Mouse (Mus musculus) limb, embryonic 11.5 days (tissue): Measurements from ENCODE around the gene Cxcl16. TPM values are rescaled to one million over a fixed set of nuclear protein-coding genes. Genes with fewer than 3 reads are reported as not detected.

ENCODE experiments used
- ATAC-seq: fragments of 200-750 bp; cut with Nextera tagmentation; 2 replicates; pipeline ENCODE4 v1.8.0; 2017; ENCODE audit warnings: low read depth; ENCODE audit not compliant: insufficient number of reproducible peaks, low FRiP score, low TSS enrichment
- DNase-seq: peaks from one replicate; pipeline ENCODE4 v3.0.0-alpha.2; 2015; ENCODE audit warnings: low spot score
- H3K27ac ChIP-seq: fragments of 300-500 bp; sonication (generic); replicated peaks from 2 replicates; pipeline ENCODE4 v1.5.1; 2014; ENCODE audit warnings: low read depth, mild to moderate bottlenecking, low read length
- H3K27me3 ChIP-seq: fragments of 300-500 bp; sonication (generic); 2 replicates; pipeline ENCODE4 v1.6.1; 2014; ENCODE audit warnings: mild to moderate bottlenecking, low read length, mixed read lengths; ENCODE audit not compliant: control insufficient read depth, insufficient read depth
- H3K36me3 ChIP-seq: fragments of 300-500 bp; sonication (generic); 2 replicates; pipeline ENCODE4 v1.6.1; 2014; ENCODE audit warnings: mild to moderate bottlenecking, low read length, moderate library complexity, mixed read lengths; ENCODE audit not compliant: control insufficient read depth, insufficient read depth
- H3K4me1 ChIP-seq: fragments of 300-500 bp; sonication (generic); 2 replicates; pipeline ENCODE4 v1.6.1; 2014; ENCODE audit warnings: low read length, mixed read lengths; ENCODE audit not compliant: control insufficient read depth, insufficient read depth
- H3K4me2 ChIP-seq: fragments of 300-500 bp; sonication (generic); 2 replicates; pipeline ENCODE4 v1.6.1; 2014; ENCODE audit warnings: low read depth, mild to moderate bottlenecking, moderate library complexity; ENCODE audit not compliant: severe bottlenecking
- H3K4me3 ChIP-seq: fragments of 300-500 bp; sonication (generic); 2 replicates; pipeline ENCODE4 v1.5.1; 2014; ENCODE audit warnings: low read depth, low read length
- H3K9ac ChIP-seq: fragments of 300-500 bp; sonication (generic); 2 replicates; pipeline ENCODE4 v1.6.1; 2014; ENCODE audit warnings: mild to moderate bottlenecking, low read length
- H3K9me3 ChIP-seq: fragments of 300-500 bp; sonication (generic); 2 replicates; pipeline ENCODE4 v1.6.1; 2016; ENCODE audit warnings: low read length; ENCODE audit not compliant: control insufficient read depth
- WGBS: fragments of 180-500 bp; shearing (Covaris S2); extraction: QIAGEN DNeasy Blood & Tissue Kit; methylation state at CpG from one replicate; pipeline ENCODE4 v1.1.7; 2014; 5-methylcytosine and 5-hydroxymethylcytosine counted together
- microRNA-seq: library from miRNA; unstranded; fragments of <30 nt; microRNA quantifications from one replicate; pipeline ENCODE4, GENCODE M21; 2016
- polyA plus RNA-seq: library from polyadenylated mRNA; unstranded; fragments of >200 nt; fragmentation: Nextera tagmentation; extraction: Ambion mirVana; gene quantifications from 2 replicates; pipeline ENCODE4 v1.2.1, GENCODE M21; 2014

Cxcl16 gene
- polyA plus RNA-seq, 1 experiment from 2014 or later, result 1.0 TPM

DNA sequence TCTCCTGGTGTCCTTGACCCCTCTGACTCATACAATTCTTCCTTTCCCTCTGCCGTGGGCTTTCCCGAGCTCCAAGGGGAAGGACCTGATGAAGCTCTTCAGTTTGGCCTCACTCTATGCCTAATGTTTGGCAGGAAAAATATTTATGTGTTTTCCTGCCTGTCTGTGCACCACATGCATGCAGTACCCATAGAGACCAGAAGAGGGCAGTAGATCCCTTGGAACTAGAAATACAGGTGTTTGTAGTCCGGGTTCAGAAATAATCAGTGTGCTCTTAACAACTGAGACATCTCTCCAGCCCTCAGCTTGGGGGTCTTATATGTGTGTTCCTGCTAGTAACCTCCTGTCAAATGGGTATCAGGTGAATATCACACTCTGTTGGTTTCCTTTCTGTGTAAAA is 45.8 kb downstream of the Cxcl16 start:
- Histone ChIP-seq H3K4me2 (no peak overlapping the region), H3K9me3 (no peaks in the 10 kb centered on the region), H3K4me3 (no peak overlapping the region), H3K27me3 (no peaks in the 10 kb centered on the region), H3K4me1 (peaks cover 1% of the 10 kb centered on the region), H3K27ac (no peak overlapping the region), H3K9ac (no peak overlapping the region), H3K36me3 (no peaks in the 10 kb centered on the region)
- no peak for ATAC-seq
- WGBS, result 10% methylated on average over 3 of the region's 3 CpGs
- peak; percentile 92 for DNase-seq

DNA sequence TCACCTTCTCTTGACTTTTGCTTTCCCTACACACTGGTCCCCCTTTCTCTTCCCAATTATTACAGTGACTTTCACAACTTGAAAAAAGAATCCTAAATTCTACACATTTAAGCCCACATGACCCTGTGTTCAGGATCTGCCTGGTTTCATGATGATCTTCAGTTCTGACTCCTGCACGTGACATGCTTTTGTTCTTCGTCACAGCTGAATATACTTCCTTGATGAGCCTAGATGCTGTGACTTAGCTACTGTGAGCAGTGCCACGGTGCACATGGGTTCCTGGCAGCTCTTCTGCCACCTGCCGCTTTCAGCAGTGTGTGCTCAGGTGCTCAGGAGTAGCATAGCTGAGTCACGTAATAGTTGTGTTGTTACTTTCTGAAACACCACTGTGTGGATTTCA is 47.2 kb downstream of the Cxcl16 start:
- Histone ChIP-seq H3K27ac (no peak overlapping the region), H3K4me3 (no peak overlapping the region), H3K4me1 (peaks cover 8% of the 10 kb centered on the region), H3K27me3 (no peaks in the 10 kb centered on the region), H3K9ac (no peak overlapping the region), H3K4me2 (no peak overlapping the region), H3K36me3 (no peaks in the 10 kb centered on the region), H3K9me3 (no peaks in the 10 kb centered on the region)
- ATAC-seq, result no peak
- no peak for DNase-seq
- 77% methylated on average over 5 of the region's 5 CpGs for WGBS

DNA sequence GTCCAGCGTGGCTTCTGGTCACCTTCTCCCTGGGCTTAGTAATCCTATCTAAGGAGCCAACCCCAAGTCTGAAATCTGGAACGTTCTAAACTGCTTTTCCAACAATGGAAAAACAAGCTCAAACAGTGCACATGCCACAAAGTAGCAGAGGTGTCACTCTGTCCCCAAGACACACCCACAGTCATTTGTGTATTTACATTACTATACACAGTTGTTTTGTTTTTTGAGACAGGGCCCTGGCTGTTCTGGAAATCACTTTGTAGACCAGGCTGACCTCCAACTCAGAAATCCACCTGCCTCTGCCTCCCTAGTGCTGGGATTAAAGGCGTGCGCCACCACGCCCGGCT is 49.5 kb downstream of the Cxcl16 start:
- Histone ChIP-seq H3K9me3 (no peaks in the 10 kb centered on the region), H3K36me3 (0 out of 2 replicates have a peak, but pooled peaks cover 2% of the 10 kb centered on the region), H3K9ac (peak overlapping the region; percentile 95), H3K27ac (no peak overlapping the region), H3K4me1 (peaks cover 8% of the 10 kb centered on the region), H3K4me2 (peak overlapping the region; percentile 60), H3K4me3 (peak overlapping the region; percentile 95), H3K27me3 (no peaks in the 10 kb centered on the region)
- DNase-seq (no peak), ATAC-seq (no peak; the same call in 1 of the 2 replicates)
- 61% methylated on average over 6 of the region's 6 CpGs for WGBS

DNA sequence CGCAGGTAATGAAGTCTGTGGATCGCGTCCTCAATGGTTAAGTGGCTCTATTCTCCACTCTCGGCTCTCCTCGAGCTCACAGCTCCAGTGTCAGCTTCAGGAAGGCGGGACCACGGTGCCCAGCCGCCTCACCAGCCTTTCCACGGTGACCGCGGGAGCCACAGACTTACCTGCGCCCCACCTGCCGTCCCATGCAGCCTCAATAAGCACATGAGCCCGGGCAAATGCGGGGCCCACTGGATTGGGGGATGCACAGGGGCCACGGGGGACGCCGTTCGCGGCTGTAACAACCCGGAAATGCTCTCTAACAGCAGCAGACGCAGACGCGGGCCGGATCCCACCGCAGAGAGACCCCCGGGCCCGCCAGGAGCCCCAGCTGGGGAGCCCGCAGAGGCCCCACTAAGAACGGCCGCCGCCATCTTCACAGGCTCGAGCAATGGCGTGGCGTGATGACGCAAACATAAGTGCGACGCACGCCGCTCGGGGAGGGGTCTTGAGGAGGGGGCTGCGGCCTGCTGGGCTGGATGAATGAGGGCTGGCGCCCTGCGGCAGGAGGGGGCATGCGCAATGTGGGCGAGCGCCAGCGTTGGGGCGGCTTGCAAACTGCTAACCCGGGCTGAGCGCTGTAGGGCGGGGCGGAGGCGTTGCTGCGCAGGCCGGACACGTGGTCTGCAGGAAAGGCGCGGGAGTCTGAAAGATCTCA is 50.0 kb downstream of the Cxcl16 start, which contains the start of gene Pelp1:
Gene Pelp1 (minus strand): TSS at position 438 of the 703 bp plus-strand sequence.
- Histone ChIP-seq H3K4me2 (peak within 1 kb of the TSS; percentile 60), H3K36me3 (0 out of 2 replicates have a peak, but pooled peaks cover 2% of the 10 kb centered on the region), H3K4me3 (peak within 1 kb of the TSS; percentile 95), H3K27me3 (no peaks in the 10 kb centered on the region), H3K27ac (no peak within 1 kb of the TSS), H3K9ac (peak within 1 kb of the TSS; percentile 95), H3K4me1 (peaks cover 8% of the 10 kb centered on the region), H3K9me3 (no peaks in the 10 kb centered on the region)
- ATAC-seq (peak; percentile 97), DNase-seq (peak; percentile 99)
- under 1% methylated on average over 59 of the region's 59 CpGs for WGBS

Small RNAs within 50 kb of the gene (microRNA-seq; reads per million reads assigned to microRNA genes)
- gene Mir7115, result not detected

Other genes starting within 250 kb of the Cxcl16 start
- 0.21 and 0.67 TPM in 2 replicates for gene Slc16a11, start 247.2 kb downstream of the Cxcl16 start, polyA plus RNA-seq
- gene Slc16a13, start 238.9 kb downstream of the Cxcl16 start, polyA plus RNA-seq, result 17.0 and 17.8 TPM in 2 replicates
- 7.3 and 7.5 TPM in 2 replicates for gene Bcl6b, start 230.2 kb downstream of the Cxcl16 start, polyA plus RNA-seq
- 216 and 218 TPM in 2 replicates for gene 0610010K14Rik, start 222.1 kb downstream of the Cxcl16 start, polyA plus RNA-seq
- 8.2 and 10.5 TPM in 2 replicates for gene Gm21988, start 220.2 kb downstream of the Cxcl16 start, polyA plus RNA-seq
- gene Rnasek, start 220.1 kb downstream of the Cxcl16 start, polyA plus RNA-seq, result 94.1 and 94.6 TPM in 2 replicates
- 3.3 and 3.6 TPM in 2 replicates for gene Alox12, start 204.6 kb downstream of the Cxcl16 start, polyA plus RNA-seq
- not detected in 2 replicates for gene Alox12e, start 137.4 kb downstream of the Cxcl16 start, polyA plus RNA-seq
- gene Alox15, start 108.0 kb downstream of the Cxcl16 start, polyA plus RNA-seq, result 0.20 TPM in 1 of 2 replicates, not detected in the other
- 45.2 and 50.8 TPM in 2 replicates for gene Pelp1, start 50.0 kb downstream of the Cxcl16 start, polyA plus RNA-seq
- gene Arrb2, start 27.3 kb downstream of the Cxcl16 start, polyA plus RNA-seq, result 21.9 and 30.3 TPM in 2 replicates
- gene Med11, start 8.1 kb downstream of the Cxcl16 start, polyA plus RNA-seq, result 46.5 and 50.1 TPM in 2 replicates
- gene Zmynd15, start 551 bp downstream of the Cxcl16 start, polyA plus RNA-seq, result 0.15 and 0.41 TPM in 2 replicates
- gene Tm4sf5, start 45.3 kb upstream of the Cxcl16 start, polyA plus RNA-seq, result 0.49 and 0.64 TPM in 2 replicates
- 0.55 TPM in 1 of 2 replicates, not detected in the other for gene Vmo1, start 54.6 kb upstream of the Cxcl16 start, polyA plus RNA-seq
- gene Gltpd2, start 59.2 kb upstream of the Cxcl16 start, polyA plus RNA-seq, result 0.39 and 0.50 TPM in 2 replicates
- gene Psmb6, start 65.4 kb upstream of the Cxcl16 start, polyA plus RNA-seq, result 964 and 999 TPM in 2 replicates
- gene Gm40193, start 73.0 kb upstream of the Cxcl16 start, polyA plus RNA-seq, result not detected in 2 replicates
- gene Pld2, start 80.1 kb upstream of the Cxcl16 start, polyA plus RNA-seq, result 2.4 and 3.9 TPM in 2 replicates
- gene Mink1, start 102.9 kb upstream of the Cxcl16 start, polyA plus RNA-seq, result 21.2 and 22.7 TPM in 2 replicates
- not detected in 2 replicates for gene 4930544D05Rik, start 155.9 kb upstream of the Cxcl16 start, polyA plus RNA-seq
- gene Chrne, start 159.2 kb upstream of the Cxcl16 start, polyA plus RNA-seq, result not detected in 2 replicates
- 1.2 and 1.3 TPM in 2 replicates for gene Gp1ba, start 179.1 kb upstream of the Cxcl16 start, polyA plus RNA-seq
- 89.5 and 99.1 TPM in 2 replicates for gene Rnf167, start 187.3 kb upstream of the Cxcl16 start, polyA plus RNA-seq
- 141 and 148 TPM in 2 replicates for gene Slc25a11, start 187.5 kb upstream of the Cxcl16 start, polyA plus RNA-seq
- gene Pfn1, start 194.7 kb upstream of the Cxcl16 start, polyA plus RNA-seq, result 2,040 and 2,092 TPM in 2 replicates
- gene Eno3, start 197.2 kb upstream of the Cxcl16 start, polyA plus RNA-seq, result 49.4 and 53.3 TPM in 2 replicates
- 156 and 173 TPM in 2 replicates for gene Spag7, start 209.4 kb upstream of the Cxcl16 start, polyA plus RNA-seq
- gene Camta2, start 228.1 kb upstream of the Cxcl16 start, polyA plus RNA-seq, result 8.2 and 11.8 TPM in 2 replicates
- gene Inca1, start 240.2 kb upstream of the Cxcl16 start, polyA plus RNA-seq, result 0.71 and 0.96 TPM in 2 replicates
- 7.2 and 10.2 TPM in 2 replicates for gene Kif1c, start 240.6 kb upstream of the Cxcl16 start, polyA plus RNA-seq